Mouse (Mus musculus): ENCODE measurements around the gene Pakap. TPM values are rescaled to one million over a fixed set of nuclear protein-coding genes. Genes with fewer than 3 reads are reported as not detected.

Gene Pakap
- polyA plus RNA-seq, 1 experiment from 2014 or later = 5.1 TPM

GRCm38 (mm10) chr4:57703574-57704470 is 135.8 kb downstream of the Pakap start:
- WGBS = 76% methylated on average over 11 of the region's 11 CpGs
- Histone ChIP-seq H3K9me3 (ENCODE audit: control insufficient read depth, low read length) (no peaks in the 10 kb centered on the region), H3K27me3 (replicated peaks; ENCODE audit: control insufficient read depth, insufficient read depth, low read length) (no peaks in the 10 kb centered on the region), H3K4me3 (ENCODE audit: low read depth, low read length) (no peak overlapping the region), H3K4me2 (no peak overlapping the region), H3K9ac (ENCODE audit: low read depth, low read length) (no peak overlapping the region), H3K4me1 (replicated peaks; ENCODE audit: control insufficient read depth, insufficient read depth, low read length) (no peaks in the 10 kb centered on the region), H3K27ac (ENCODE audit: low read depth, low read length) (no peak overlapping the region), H3K36me3 (ENCODE audit: control insufficient read depth, insufficient read depth, low read length) (no peaks in the 10 kb centered on the region)
- ATAC-seq (replicated peaks; ENCODE audit: low FRiP score) (no peak), DNase-seq (ENCODE audit: low spot score) (no peak)

- H3K4me1 ChIP-seq (replicated peaks; ENCODE audit: control insufficient read depth, insufficient read depth, low read length) = no peaks in the 10 kb centered on the region
- H3K4me2 ChIP-seq = no peak overlapping the region
- no peak for ATAC-seq (replicated peaks; ENCODE audit: low FRiP score)
- DNase-seq (ENCODE audit: low spot score) = no peak
- H3K4me3 ChIP-seq (ENCODE audit: low read depth, low read length) = no peak overlapping the region
- H3K9ac ChIP-seq (ENCODE audit: low read depth, low read length) = no peak overlapping the region
- no peaks in the 10 kb centered on the region for H3K9me3 ChIP-seq (ENCODE audit: control insufficient read depth, low read length)
- H3K27me3 ChIP-seq (replicated peaks; ENCODE audit: control insufficient read depth, insufficient read depth, low read length) = no peaks in the 10 kb centered on the region
- no peak overlapping the region for H3K27ac ChIP-seq (ENCODE audit: low read depth, low read length)
- 87% methylated on average over 7 of the region's 7 CpGs for WGBS
- no peaks in the 10 kb centered on the region for H3K36me3 ChIP-seq (ENCODE audit: control insufficient read depth, insufficient read depth, low read length)
Measured at GRCm38 (mm10) chr4:57704575-57704974, 136.6 kb downstream of the Pakap start.

- no peaks in the 10 kb centered on the region for H3K4me1 ChIP-seq (replicated peaks; ENCODE audit: control insufficient read depth, insufficient read depth, low read length)
- no peaks in the 10 kb centered on the region for H3K36me3 ChIP-seq (ENCODE audit: control insufficient read depth, insufficient read depth, low read length)
- no peak for ATAC-seq (replicated peaks; ENCODE audit: low FRiP score)
Measured at GRCm38 (mm10) chr4:57715849-57716248, 147.9 kb downstream of the Pakap start.

GRCm38 (mm10) chr4:57716735-57717134 is 148.8 kb downstream of the Pakap start:
- Histone ChIP-seq H3K4me1 (replicated peaks; ENCODE audit: control insufficient read depth, insufficient read depth, low read length) (no peaks in the 10 kb centered on the region), H3K4me3 (ENCODE audit: low read depth, low read length) (no peak overlapping the region), H3K36me3 (ENCODE audit: control insufficient read depth, insufficient read depth, low read length) (no peaks in the 10 kb centered on the region), H3K27ac (ENCODE audit: low read depth, low read length) (no peak overlapping the region), H3K9ac (ENCODE audit: low read depth, low read length) (no peak overlapping the region), H3K4me2 (no peak overlapping the region), H3K9me3 (ENCODE audit: control insufficient read depth, low read length) (no peaks in the 10 kb centered on the region), H3K27me3 (replicated peaks; ENCODE audit: control insufficient read depth, insufficient read depth, low read length) (no peaks in the 10 kb centered on the region)
- DNase-seq (ENCODE audit: low spot score) (no peak), ATAC-seq (replicated peaks; ENCODE audit: low FRiP score) (no peak)
- WGBS = 57% methylated on average over 4 of the region's 4 CpGs

More at GRCm38 (mm10) chr4:57715849-57716248, 147.9 kb downstream of the Pakap start:
- Histone ChIP-seq H3K9ac (ENCODE audit: low read depth, low read length) (no peak overlapping the region), H3K4me2 (no peak overlapping the region), H3K9me3 (ENCODE audit: control insufficient read depth, low read length) (no peaks in the 10 kb centered on the region), H3K27ac (ENCODE audit: low read depth, low read length) (no peak overlapping the region), H3K27me3 (replicated peaks; ENCODE audit: control insufficient read depth, insufficient read depth, low read length) (no peaks in the 10 kb centered on the region), H3K4me3 (ENCODE audit: low read depth, low read length) (no peak overlapping the region)
- DNase-seq (ENCODE audit: low spot score) = no peak

- no peak within 1 kb of the TSS for H3K4me2 ChIP-seq
- H3K27me3 ChIP-seq (replicated peaks; ENCODE audit: control insufficient read depth, insufficient read depth, low read length) = no peaks in the 10 kb centered on the region
- no peak for ATAC-seq (replicated peaks; ENCODE audit: low FRiP score)
- WGBS = 84% methylated on average over 9 of the region's 9 CpGs
- H3K36me3 ChIP-seq (ENCODE audit: control insufficient read depth, insufficient read depth, low read length) = no peaks in the 10 kb centered on the region
- H3K4me1 ChIP-seq (replicated peaks; ENCODE audit: control insufficient read depth, insufficient read depth, low read length) = no peaks in the 10 kb centered on the region
- H3K9me3 ChIP-seq (ENCODE audit: control insufficient read depth, low read length) = no peaks in the 10 kb centered on the region
- no peak within 1 kb of the TSS for H3K27ac ChIP-seq (ENCODE audit: low read depth, low read length)
- H3K9ac ChIP-seq (ENCODE audit: low read depth, low read length) = no peak within 1 kb of the TSS
- no peak within 1 kb of the TSS for H3K4me3 ChIP-seq (ENCODE audit: low read depth, low read length)
- DNase-seq (ENCODE audit: low spot score) = no peak
Measured at GRCm38 (mm10) chr4:57717354-57717753, 149.4 kb downstream of the Pakap start, which contains the start of gene Akap2. Gene Akap2, plus strand, starts transcription at chr4:57717657.

GRCm38 (mm10) chr4:57719370-57719769 is 151.4 kb downstream of the Pakap start:
- 86% methylated on average over 1 of the region's 1 CpGs for WGBS
- Histone ChIP-seq H3K4me1 (replicated peaks; ENCODE audit: control insufficient read depth, insufficient read depth, low read length) (no peaks in the 10 kb centered on the region), H3K4me2 (no peak overlapping the region), H3K27ac (ENCODE audit: low read depth, low read length) (no peak overlapping the region), H3K9ac (ENCODE audit: low read depth, low read length) (no peak overlapping the region), H3K27me3 (replicated peaks; ENCODE audit: control insufficient read depth, insufficient read depth, low read length) (no peaks in the 10 kb centered on the region), H3K4me3 (ENCODE audit: low read depth, low read length) (no peak overlapping the region), H3K36me3 (ENCODE audit: control insufficient read depth, insufficient read depth, low read length) (no peaks in the 10 kb centered on the region), H3K9me3 (ENCODE audit: control insufficient read depth, low read length) (no peaks in the 10 kb centered on the region)
- ATAC-seq (replicated peaks; ENCODE audit: low FRiP score) (no peak), DNase-seq (ENCODE audit: low spot score) (no peak)

- H3K27ac ChIP-seq (ENCODE audit: low read depth, low read length) = no peak overlapping the region
- H3K27me3 ChIP-seq (replicated peaks; ENCODE audit: control insufficient read depth, insufficient read depth, low read length) = no peaks in the 10 kb centered on the region
- ATAC-seq (replicated peaks; ENCODE audit: low FRiP score) (no peak), DNase-seq (ENCODE audit: low spot score) (no peak)
- no peak overlapping the region for H3K9ac ChIP-seq (ENCODE audit: low read depth, low read length)
- no peaks in the 10 kb centered on the region for H3K4me1 ChIP-seq (replicated peaks; ENCODE audit: control insufficient read depth, insufficient read depth, low read length)
- 42% methylated on average over 7 of the region's 7 CpGs for WGBS
- no peaks in the 10 kb centered on the region for H3K9me3 ChIP-seq (ENCODE audit: control insufficient read depth, low read length)
- no peak overlapping the region for H3K4me3 ChIP-seq (ENCODE audit: low read depth, low read length)
- H3K36me3 ChIP-seq (ENCODE audit: control insufficient read depth, insufficient read depth, low read length) = no peaks in the 10 kb centered on the region
- no peak overlapping the region for H3K4me2 ChIP-seq
Measured at GRCm38 (mm10) chr4:57720869-57721361, 152.9 kb downstream of the Pakap start.

GRCm38 (mm10) chr4:57722296-57722695 is 154.3 kb downstream of the Pakap start:
- no peak for ATAC-seq (replicated peaks; ENCODE audit: low FRiP score)
- no peak overlapping the region for H3K4me3 ChIP-seq (ENCODE audit: low read depth, low read length)
- H3K27me3 ChIP-seq (replicated peaks; ENCODE audit: control insufficient read depth, insufficient read depth, low read length) = no peaks in the 10 kb centered on the region
- H3K27ac ChIP-seq (ENCODE audit: low read depth, low read length) = no peak overlapping the region
- no peaks in the 10 kb centered on the region for H3K9me3 ChIP-seq (ENCODE audit: control insufficient read depth, low read length)
- H3K9ac ChIP-seq (ENCODE audit: low read depth, low read length) = no peak overlapping the region
- H3K4me1 ChIP-seq (replicated peaks; ENCODE audit: control insufficient read depth, insufficient read depth, low read length) = no peaks in the 10 kb centered on the region
- H3K4me2 ChIP-seq = no peak overlapping the region
- no peaks in the 10 kb centered on the region for H3K36me3 ChIP-seq (ENCODE audit: control insufficient read depth, insufficient read depth, low read length)
- DNase-seq (ENCODE audit: low spot score) = no peak
- WGBS = 81% methylated on average over 4 of the region's 4 CpGs

- no peak overlapping the region for H3K9ac ChIP-seq (ENCODE audit: low read depth, low read length)
Measured at GRCm38 (mm10) chr4:57723659-57724058, 155.7 kb downstream of the Pakap start.

More at GRCm38 (mm10) chr4:57723659-57724058, 155.7 kb downstream of the Pakap start:
- DNase-seq (ENCODE audit: low spot score) (no peak), ATAC-seq (replicated peaks; ENCODE audit: low FRiP score) (no peak)
- H3K36me3 ChIP-seq (ENCODE audit: control insufficient read depth, insufficient read depth, low read length) = no peaks in the 10 kb centered on the region
- H3K4me1 ChIP-seq (replicated peaks; ENCODE audit: control insufficient read depth, insufficient read depth, low read length) = no peaks in the 10 kb centered on the region
- H3K4me2 ChIP-seq = no peak overlapping the region
- no peak overlapping the region for H3K4me3 ChIP-seq (ENCODE audit: low read depth, low read length)
- H3K27me3 ChIP-seq (replicated peaks; ENCODE audit: control insufficient read depth, insufficient read depth, low read length) = no peaks in the 10 kb centered on the region
- 34% methylated on average over 2 of the region's 2 CpGs for WGBS
- H3K9me3 ChIP-seq (ENCODE audit: control insufficient read depth, low read length) = no peaks in the 10 kb centered on the region
- no peak overlapping the region for H3K27ac ChIP-seq (ENCODE audit: low read depth, low read length)
